Mouse (Mus musculus): ENCODE results near the gene Aif1. TPM values are rescaled to one million over a fixed set of nuclear protein-coding genes. Genes with fewer than 3 reads are reported as not detected.

The Aif1 gene
- polyA plus RNA-seq, 1 experiment: 2.1 TPM

- TF ChIP-seq POLR2A (IDR thresholded peaks at IDR 0.05; ENCODE audit: insufficient read depth, low read length) (no peak), EP300 (IDR thresholded peaks at IDR 0.05; ENCODE audit: insufficient read depth, low read depth, low read length) (no peak), CTCF (IDR thresholded peaks at IDR 0.05; ENCODE audit: low read depth, low read length) (no peak)
- Histone ChIP-seq H3K4me1 (ENCODE audit: control insufficient read depth, insufficient read depth, low read length) (no peaks in the 10 kb centered on the region), H3K4me3 (ENCODE audit: low read depth, low read length) (peak within 1 kb of the TSS; percentile 49; the same call in 1 of the 2 replicates), H3K9ac (ENCODE audit: low read depth, poor library complexity, severe bottlenecking) (no peak within 1 kb of the TSS), H3K36me3 (ENCODE audit: control insufficient read depth, insufficient read depth, low read length, poor library complexity, severe bottlenecking) (no peaks in the 10 kb centered on the region), H3K27me3 (ENCODE audit: control insufficient read depth, insufficient read depth, low read length, poor library complexity, severe bottlenecking) (no peaks in the 10 kb centered on the region), H3K9me3 (replicated peaks; ENCODE audit: control insufficient read depth, insufficient read depth, low read length, poor library complexity, severe bottlenecking) (no peaks in the 10 kb centered on the region), H3K27ac (ENCODE audit: insufficient read depth, low read length) (no peak within 1 kb of the TSS)
Observed at GRCm38 (mm10) chr17:35193881-35194843, 18.3 kb upstream of the Aif1 start, which contains the start of gene Ltb. TSS of gene Ltb (plus strand) at chr17:35194439.

GRCm38 (mm10) chr17:35192924-35193323 lies 17.1 kb upstream of the Aif1 start:
- TF ChIP-seq CTCF (IDR thresholded peaks at IDR 0.05; ENCODE audit: low read depth, low read length) (no peak), POLR2A (IDR thresholded peaks at IDR 0.05; ENCODE audit: insufficient read depth, low read length) (no peak), EP300 (IDR thresholded peaks at IDR 0.05; ENCODE audit: insufficient read depth, low read depth, low read length) (no peak)
- Histone ChIP-seq H3K9me3 (replicated peaks; ENCODE audit: control insufficient read depth, insufficient read depth, low read length, poor library complexity, severe bottlenecking) (no peaks in the 10 kb centered on the region), H3K4me1 (ENCODE audit: control insufficient read depth, insufficient read depth, low read length) (no peaks in the 10 kb centered on the region), H3K27ac (ENCODE audit: insufficient read depth, low read length) (no peak overlapping the region), H3K36me3 (ENCODE audit: control insufficient read depth, insufficient read depth, low read length, poor library complexity, severe bottlenecking) (no peaks in the 10 kb centered on the region), H3K27me3 (ENCODE audit: control insufficient read depth, insufficient read depth, low read length, poor library complexity, severe bottlenecking) (no peaks in the 10 kb centered on the region), H3K4me3 (ENCODE audit: low read depth, low read length) (no peak overlapping the region), H3K9ac (ENCODE audit: low read depth, poor library complexity, severe bottlenecking) (no peak overlapping the region)

GRCm38 (mm10) chr17:35191723-35192122 lies 15.9 kb upstream of the Aif1 start:
- Histone ChIP-seq H3K4me1 (ENCODE audit: control insufficient read depth, insufficient read depth, low read length) (no peaks in the 10 kb centered on the region), H3K9ac (ENCODE audit: low read depth, poor library complexity, severe bottlenecking) (no peak overlapping the region), H3K27me3 (ENCODE audit: control insufficient read depth, insufficient read depth, low read length, poor library complexity, severe bottlenecking) (no peaks in the 10 kb centered on the region), H3K36me3 (ENCODE audit: control insufficient read depth, insufficient read depth, low read length, poor library complexity, severe bottlenecking) (no peaks in the 10 kb centered on the region), H3K9me3 (replicated peaks; ENCODE audit: control insufficient read depth, insufficient read depth, low read length, poor library complexity, severe bottlenecking) (no peaks in the 10 kb centered on the region), H3K27ac (ENCODE audit: insufficient read depth, low read length) (no peak overlapping the region), H3K4me3 (ENCODE audit: low read depth, low read length) (no peak overlapping the region)
- TF ChIP-seq CTCF (IDR thresholded peaks at IDR 0.05; ENCODE audit: low read depth, low read length) (peak; percentile 16), POLR2A (IDR thresholded peaks at IDR 0.05; ENCODE audit: insufficient read depth, low read length) (no peak)

- no peaks in the 10 kb centered on the region for H3K27me3 ChIP-seq (ENCODE audit: control insufficient read depth, insufficient read depth, low read length, poor library complexity, severe bottlenecking)
- TF ChIP-seq POLR2A (IDR thresholded peaks at IDR 0.05; ENCODE audit: insufficient read depth, low read length): no peak
- no peaks in the 10 kb centered on the region for H3K36me3 ChIP-seq (ENCODE audit: control insufficient read depth, insufficient read depth, low read length, poor library complexity, severe bottlenecking)
- no peak overlapping the region for H3K9ac ChIP-seq (ENCODE audit: low read depth, poor library complexity, severe bottlenecking)
- H3K9me3 ChIP-seq (replicated peaks; ENCODE audit: control insufficient read depth, insufficient read depth, low read length, poor library complexity, severe bottlenecking): no peaks in the 10 kb centered on the region
- H3K27ac ChIP-seq (ENCODE audit: insufficient read depth, low read length): no peak overlapping the region
- H3K4me3 ChIP-seq (ENCODE audit: low read depth, low read length): no peak overlapping the region
- H3K4me1 ChIP-seq (ENCODE audit: control insufficient read depth, insufficient read depth, low read length): no peaks in the 10 kb centered on the region
Observed at GRCm38 (mm10) chr17:35190096-35190495, 14.2 kb upstream of the Aif1 start.

GRCm38 (mm10) chr17:35189186-35189585 lies 13.3 kb upstream of the Aif1 start:
- Histone ChIP-seq H3K9ac (ENCODE audit: low read depth, poor library complexity, severe bottlenecking) (no peak overlapping the region), H3K4me1 (ENCODE audit: control insufficient read depth, insufficient read depth, low read length) (no peaks in the 10 kb centered on the region), H3K27ac (ENCODE audit: insufficient read depth, low read length) (no peak overlapping the region), H3K36me3 (ENCODE audit: control insufficient read depth, insufficient read depth, low read length, poor library complexity, severe bottlenecking) (no peaks in the 10 kb centered on the region), H3K4me3 (ENCODE audit: low read depth, low read length) (no peak overlapping the region), H3K27me3 (ENCODE audit: control insufficient read depth, insufficient read depth, low read length, poor library complexity, severe bottlenecking) (no peaks in the 10 kb centered on the region), H3K9me3 (replicated peaks; ENCODE audit: control insufficient read depth, insufficient read depth, low read length, poor library complexity, severe bottlenecking) (no peaks in the 10 kb centered on the region)
- TF ChIP-seq CTCF (IDR thresholded peaks at IDR 0.05; ENCODE audit: low read depth, low read length) (no peak), POLR2A (IDR thresholded peaks at IDR 0.05; ENCODE audit: insufficient read depth, low read length) (no peak), EP300 (IDR thresholded peaks at IDR 0.05; ENCODE audit: insufficient read depth, low read depth, low read length) (no peak)

- H3K36me3 ChIP-seq (ENCODE audit: control insufficient read depth, insufficient read depth, low read length, poor library complexity, severe bottlenecking): no peaks in the 10 kb centered on the region
- H3K4me3 ChIP-seq (ENCODE audit: low read depth, low read length): no peak within 1 kb of the TSS
- no peaks in the 10 kb centered on the region for H3K9me3 ChIP-seq (replicated peaks; ENCODE audit: control insufficient read depth, insufficient read depth, low read length, poor library complexity, severe bottlenecking)
- no peaks in the 10 kb centered on the region for H3K4me1 ChIP-seq (ENCODE audit: control insufficient read depth, insufficient read depth, low read length)
- no peaks in the 10 kb centered on the region for H3K27me3 ChIP-seq (ENCODE audit: control insufficient read depth, insufficient read depth, low read length, poor library complexity, severe bottlenecking)
- H3K27ac ChIP-seq (ENCODE audit: insufficient read depth, low read length): 0 out of 2 replicates have a peak within 1 kb of the TSS, but pooled peaks have one; percentile 21
- H3K9ac ChIP-seq (ENCODE audit: low read depth, poor library complexity, severe bottlenecking): no peak within 1 kb of the TSS; the same call in 1 of the 2 replicates
- TF ChIP-seq POLR2A (IDR thresholded peaks at IDR 0.05; ENCODE audit: insufficient read depth, low read length) (no peak), EP300 (IDR thresholded peaks at IDR 0.05; ENCODE audit: insufficient read depth, low read depth, low read length) (no peak), CTCF (IDR thresholded peaks at IDR 0.05; ENCODE audit: low read depth, low read length) (no peak)
Observed at GRCm38 (mm10) chr17:35187959-35188610, 12.2 kb upstream of the Aif1 start, which contains the start of gene Lst1. TSS of gene Lst1 (minus strand) at chr17:35188439.
